Mouse (Mus musculus): ENCODE data around the gene a.

- TF ChIP-seq CTCF (IDR thresholded peaks at IDR 0.05; ENCODE audit: control insufficient read depth, insufficient read depth, insufficient replicate concordance, low read depth, low read length): no peak
- TF ChIP-seq POLR2A (IDR thresholded peaks at IDR 0.05; ENCODE audit: control insufficient read depth, low read depth, low read length): no peak
Measured at GRCm38 (mm10) chr2:155052681-155053080, 261.5 kb downstream of the a start.
